Mouse (Mus musculus) adipose tissue, adult 10 weeks (tissue): ENCODE measurements around the gene Chst7. TPM values are rescaled to one million over a fixed set of nuclear protein-coding genes. Genes with fewer than 3 reads are reported as not detected.

Experiments
- polyA plus RNA-seq: library from polyadenylated mRNA; stranded (reverse); fragments of 350-450 nt; fragmentation: Illumina TruSeq; extraction: RNeasy Lipid Tissue Mini Kit (QIAGEN cat#74804); gene quantifications from one replicate; pipeline ENCODE4 v1.2.3, GENCODE M21; 2014; ENCODE audit warnings: low read depth, low replicate concordance

The Chst7 gene
- 2.1 TPM for polyA plus RNA-seq

GRCm38 (mm10) chrX:20059381-20059971, at the start of gene Chst7:
Gene Chst7, plus strand, starts transcription at chrX:20059560.

Other genes with a start within 250 kb of the Chst7 start
- 2.6 TPM for gene Slc9a7, start 232.2 kb downstream of the Chst7 start, polyA plus RNA-seq